Mouse (Mus musculus): Measurements from ENCODE around the gene Grin2b.

DNA sequence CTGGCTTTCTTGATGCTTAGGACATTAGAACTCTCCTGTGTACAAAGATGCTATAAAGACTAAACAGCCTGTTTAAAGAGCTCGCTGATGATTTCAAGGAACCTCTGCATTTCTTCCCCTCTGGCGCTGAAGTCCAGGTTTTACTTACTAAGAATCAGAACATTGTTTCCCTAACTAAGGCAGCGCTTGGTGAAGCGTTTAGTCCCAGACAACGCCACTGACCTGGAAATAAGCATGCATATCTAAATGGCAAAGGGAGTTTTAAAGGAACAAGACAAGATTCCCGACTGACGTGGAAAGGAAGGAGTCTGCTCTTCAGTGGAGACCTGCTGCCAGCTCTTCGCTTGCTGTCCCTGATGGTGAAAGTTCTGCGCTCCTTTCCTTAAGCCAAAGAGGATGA is 367.9 kb downstream of the Grin2b start:
- no peak for TF ChIP-seq CTCF (IDR thresholded peaks at IDR 0.05; ENCODE audit: insufficient read depth, low read depth, low read length)
- no peak for TF ChIP-seq POLR2A (IDR thresholded peaks at IDR 0.05; ENCODE audit: insufficient read depth, low read depth, low read length)

All from olfactory bulb, adult 2 months (tissue).